ENCODE assay signal across 8 mouse cellular contexts in genomic region chr4:133479458-133480184, GRCm38 (mm10). TPM values are rescaled to one million over a fixed set of nuclear protein-coding genes. Genes with fewer than 3 reads are reported as not detected.
DNase-seq lines count a peak whose midpoint lies in the region; ATAC-seq lines count a peak whose summit lies in the region.

TSS of gene Tent5b (plus strand) at chr4:133480132.

- WGBS in hindbrain, embryonic 12.5 days: 3% methylated on average over 29 of the region's 29 CpGs

- peak within 1 kb of the TSS; percentile 46 for H3K4me3 ChIP-seq in hindbrain, embryonic 12.5 days

- H3K36me3 ChIP-seq in hindbrain, embryonic 12.5 days: no peaks in the 10 kb centered on the region

- no peak within 1 kb of the TSS for H3K27ac ChIP-seq in hindbrain, embryonic 12.5 days

- peak within 1 kb of the TSS; percentile 36; the same call in 1 of the 2 replicates for H3K9ac ChIP-seq in hindbrain, embryonic 12.5 days

- H3K9me3 ChIP-seq in hindbrain, embryonic 12.5 days (replicated peaks): no peaks in the 10 kb centered on the region

- H3K4me1 ChIP-seq in hindbrain, embryonic 12.5 days: peaks cover 11% of the 10 kb centered on the region

- peak; percentile 99 for ATAC-seq in hindbrain, embryonic 12.5 days (ENCODE audit: low FRiP score)

- peak within 1 kb of the TSS; percentile 52 for H3K4me2 ChIP-seq in hindbrain, embryonic 12.5 days (replicated peaks)

- DNase-seq in Muller cell, postnatal 12 days (ENCODE audit: inconsistent ontology term): peak; percentile 100
- DNase-seq in cerebellum, adult 9-11 months: peak; percentile 99
- peak; percentile 96 to 97 for DNase-seq in frontal cortex, adult 2 months (ENCODE audit: extremely low spot score in 1 of 2, low spot score in 1 of 2)
- DNase-seq in layer of hippocampus, postnatal 14 days (ENCODE audit: low spot score in 2 of 2): peak; percentile 94 to 98
- DNase-seq in lung, postnatal 14 days: peak; percentile 99
- DNase-seq in retina, embryonic 14.5 days (ENCODE audit: low spot score): peak; percentile 98
- peak; percentile 96 for DNase-seq in thymus, postnatal 4 days

- peaks cover 61% of the 10 kb centered on the region for H3K27me3 ChIP-seq in hindbrain, embryonic 12.5 days

RNA-seq across cellular contexts. Expression of gene Tent5b, which starts in this region (rescaled TPM):
- 0.08 TPM in 2 replicates for polyA plus RNA-seq in frontal cortex, adult 2 months (2012; rRNA removed)
- 1.0 and 1.5 TPM in 2 replicates for polyA plus RNA-seq in hindbrain, embryonic 12.5 days (2016; fragmentation: Nextera tagmentation; extraction: Ambion mirVana)
- under 1 TPM in 1 of 2 experiments, not detected in 1; 0.17 TPM for total RNA-seq in layer of hippocampus, postnatal 14 days (2021)

Comparison
In these comparisons a context has a peak if more than half of its experiments do, and no peak if none do; other contexts are left out.
1. Peak in DNase-seq in frontal cortex, adult 2 months; RNA of the gene not detected or under 1 TPM.
2. Peak in DNase-seq in layer of hippocampus, postnatal 14 days; RNA of the gene not detected or under 1 TPM.